Mouse (Mus musculus) MEL (cell line): ENCODE results near the gene Mcm9.
"Not testable (repeated sequence)": the region's sequence is repeated elsewhere in the genome, so short reads cannot be mapped to it uniquely, and the experiment has no call there.

ENCODE experiments used
- CTCF ChIP-seq, 3 experiments: IDR thresholded peaks in 2 of 3; conservative IDR thresholded peaks in 1 of 3; 2 replicates each; pipeline ENCODE4 v1.5.1; 2011 to 2012; ENCODE audit warnings: low read length in 3 of 3, low read depth in 2 of 3, mild to moderate bottlenecking in 2 of 3, improper control_type of control experiment in 1 of 3, inconsistent platforms in 1 of 3, mixed read lengths in 1 of 3, moderate library complexity in 1 of 3; ENCODE audit not compliant: control insufficient read depth in 1 of 3, insufficient read depth in 1 of 3, poor library complexity in 1 of 3, severe bottlenecking in 1 of 3
- ELF1 ChIP-seq: IDR thresholded peaks from 2 replicates; pipeline ENCODE4 v1.6.1; 2014; ENCODE audit warnings: low read depth, mild to moderate bottlenecking, inconsistent platforms, low read length, improper control_type of control experiment, moderate library complexity
- ETS1 ChIP-seq: IDR thresholded peaks from 2 replicates; pipeline ENCODE4 v1.6.1; 2012; ENCODE audit warnings: low read depth, mild to moderate bottlenecking, inconsistent platforms, low read length, improper control_type of control experiment, moderate library complexity
- POLR2A ChIP-seq, 2 experiments: IDR thresholded peaks; 2 replicates each; pipeline ENCODE4 v1.6.1; 2011 to 2012; ENCODE audit warnings: low read length in 2 of 2, mild to moderate bottlenecking in 2 of 2, control low read depth in 1 of 2, improper control_type of control experiment in 1 of 2, low read depth in 1 of 2, moderate library complexity in 1 of 2; ENCODE audit not compliant: control insufficient read depth in 1 of 2, insufficient read depth in 1 of 2, poor library complexity in 1 of 2
- TBP ChIP-seq: IDR thresholded peaks from 2 replicates; pipeline ENCODE4 v1.8.0; 2011; ENCODE audit warnings: low read depth, low read length, improper control_type of control experiment
- USF2 ChIP-seq, 2 experiments: IDR thresholded peaks; 2 replicates each; pipeline ENCODE4 v1.6.1; 2011 to 2012; ENCODE audit warnings: improper control_type of control experiment in 2 of 2, low read length in 2 of 2, borderline replicate concordance in 1 of 2, inconsistent platforms in 1 of 2, low read depth in 1 of 2, mild to moderate bottlenecking in 1 of 2; ENCODE audit not compliant: insufficient read depth in 1 of 2
- ZC3H11A ChIP-seq: IDR thresholded peaks from 2 replicates; pipeline ENCODE4 v1.6.1; 2012; ENCODE audit warnings: low read depth, mild to moderate bottlenecking, inconsistent platforms, low read length, improper control_type of control experiment

DNA sequence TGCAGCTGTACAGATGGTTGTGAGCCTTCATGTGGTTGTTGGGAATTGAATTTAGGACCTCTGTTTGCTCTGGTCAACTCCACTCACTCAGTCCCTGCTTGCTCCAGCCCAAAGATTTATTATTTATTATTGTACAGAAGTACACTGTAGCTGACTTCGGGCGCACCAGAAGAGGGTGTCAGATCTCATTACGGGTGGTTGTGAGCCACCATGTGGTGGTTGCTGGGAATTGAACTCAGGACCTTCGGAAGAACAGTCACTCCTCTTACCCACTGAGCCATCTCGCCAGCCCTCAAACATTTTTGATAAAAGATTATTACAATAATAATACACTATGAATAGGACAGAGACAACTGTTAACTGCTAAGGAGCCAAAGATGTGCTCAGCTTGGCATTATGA, 24.0 kb upstream of the Mcm9 start:
- TF ChIP-seq ELF1; USF2 (IDR thresholded peaks at IDR 0.05; ENCODE audit: borderline replicate concordance in 1 of 2, insufficient read depth in 1 of 2, low read depth in 1 of 2, low read length in 2 of 2); ZC3H11A; POLR2A (IDR thresholded peaks at IDR 0.05; ENCODE audit: control insufficient read depth in 1 of 2, insufficient read depth in 1 of 2, low read depth in 1 of 2, low read length in 2 of 2, poor library complexity in 1 of 2); ETS1; TBP: not testable (repeated sequence)
- TF ChIP-seq CTCF (IDR thresholded peaks at IDR 0.05 in 2 of 3, conservative IDR thresholded peaks at IDR 0.05 in 1 of 3; ENCODE audit: control insufficient read depth in 1 of 3, insufficient read depth in 1 of 3, low read depth in 2 of 3, low read length in 3 of 3, poor library complexity in 1 of 3, severe bottlenecking in 1 of 3), result peak in 2 of 3 experiments; percentile 15 to 44; a peak in 2 of 6 replicates
